Mouse (Mus musculus): ENCODE data around the gene Uqcrc2.

DNA sequence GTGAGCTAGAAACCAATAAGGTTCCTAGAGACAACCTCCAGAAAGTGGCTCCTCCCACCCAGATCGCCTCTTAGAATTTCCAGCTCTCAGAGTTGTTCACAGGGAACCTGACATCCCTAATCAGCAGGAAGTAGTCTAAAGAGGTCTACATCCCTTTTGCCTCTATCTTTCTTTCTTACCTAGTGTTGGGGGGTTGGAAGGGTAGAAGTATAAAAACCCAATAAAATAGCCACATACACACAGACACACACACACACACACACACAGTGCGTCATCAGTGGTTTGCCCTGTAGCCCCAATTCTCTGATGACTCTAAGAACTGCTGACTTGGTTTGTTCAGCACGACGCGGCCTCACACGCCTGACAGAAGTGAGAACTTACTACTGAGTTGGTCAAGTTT, 64.6 kb downstream of the Uqcrc2 start:
- TF ChIP-seq CTCF (IDR thresholded peaks at IDR 0.05 in 2 of 3, conservative IDR thresholded peaks at IDR 0.05 in 1 of 3; ENCODE audit: control insufficient read depth in 1 of 3, insufficient read depth in 1 of 3, low read depth in 2 of 3, low read length in 3 of 3, poor library complexity in 1 of 3, severe bottlenecking in 1 of 3), result no peak
- TF ChIP-seq USF1 (IDR thresholded peaks at IDR 0.05; ENCODE audit: low read depth, low read length), result no peak
- TF ChIP-seq POLR2A (IDR thresholded peaks at IDR 0.05; ENCODE audit: control insufficient read depth in 1 of 2, insufficient read depth in 1 of 2, low read depth in 1 of 2, low read length in 2 of 2, poor library complexity in 1 of 2), result no peak
- TF ChIP-seq TCF12 (IDR thresholded peaks at IDR 0.05; ENCODE audit: low read depth, low read length), result no peak
- no peak for TF ChIP-seq UBTF (IDR thresholded peaks at IDR 0.05; ENCODE audit: borderline replicate concordance, insufficient read depth, low read depth, low read length)
- TF ChIP-seq MYC (IDR thresholded peaks at IDR 0.05; ENCODE audit: low read depth, low read length), result no peak
- TF ChIP-seq POLR2AphosphoS2 (IDR thresholded peaks at IDR 0.05; ENCODE audit: low read length), result no peak
- no peak for TF ChIP-seq MEF2A (IDR thresholded peaks at IDR 0.05; ENCODE audit: extremely low read depth, insufficient replicate concordance, low read depth, low read length, poor library complexity, severe bottlenecking)
- TF ChIP-seq SMC3 (IDR thresholded peaks at IDR 0.05; ENCODE audit: low read depth, low read length), result no peak
- no peak for TF ChIP-seq TAL1 (IDR thresholded peaks at IDR 0.05; ENCODE audit: low read length)
- TF ChIP-seq MAFK (IDR thresholded peaks at IDR 0.05; ENCODE audit: borderline replicate concordance, low read depth, low read length), result no peak
- TF ChIP-seq ZMIZ1 (IDR thresholded peaks at IDR 0.05; ENCODE audit: low read depth, low read length), result no peak
